Mouse (Mus musculus) left cerebral cortex, adult 18-20 months (tissue): ENCODE results near the gene Fndc5. TPM values are rescaled to one million over a fixed set of nuclear protein-coding genes. Genes with fewer than 3 reads are reported as not detected.

Source experiments
- total RNA-seq, 2 experiments: library from RNA; stranded (reverse); gene quantifications; 2 replicates each; pipeline ENCODE4 v1.2.3; 2021

Fndc5 gene
- total RNA-seq, 2 experiments from 2014 or later: 55.0 to 63.3 TPM

Other genes starting within 250 kb of the Fndc5 start
- 10 to 100 TPM; 45.4 to 47.6 TPM for gene Azin2, start 174.6 kb upstream of the Fndc5 start, total RNA-seq
- 10 to 100 TPM; 24.3 to 27.2 TPM for gene Ak2, start 145.0 kb upstream of the Fndc5 start, total RNA-seq
- gene Rnf19b, start 78.7 kb upstream of the Fndc5 start, total RNA-seq: 10 to 100 TPM; 54.7 to 59.3 TPM
- gene Tmem54, start 31.5 kb upstream of the Fndc5 start, total RNA-seq: not detected
- 100 to 1,000 TPM; 684 to 738 TPM for gene Hpca, start 15.0 kb upstream of the Fndc5 start, total RNA-seq
- gene S100pbp, start 52.7 kb downstream of the Fndc5 start, total RNA-seq: 10 to 100 TPM; 37.1 to 38.3 TPM
- gene Yars, start 52.8 kb downstream of the Fndc5 start, total RNA-seq: 100 to 1,000 TPM in 1 of 2 experiments, 10 to 100 TPM in 1; 83.9 to 102 TPM
- 10 to 100 TPM; 23.1 to 24.0 TPM for gene C77080, start 124.4 kb downstream of the Fndc5 start, total RNA-seq
- 1 to 10 TPM; 1.9 to 2.5 TPM for gene Sync, start 150.6 kb downstream of the Fndc5 start, total RNA-seq
- 100 to 1,000 TPM; 122 to 129 TPM for gene Rbbp4, start 198.4 kb downstream of the Fndc5 start, total RNA-seq
- 10 to 100 TPM; 28.5 to 31.9 TPM for gene Zbtb8os, start 198.7 kb downstream of the Fndc5 start, total RNA-seq
- gene Zbtb8a, start 241.1 kb downstream of the Fndc5 start, total RNA-seq: 1 to 10 TPM; 4.8 to 5.0 TPM